Mouse (Mus musculus) cerebellum, adult 18-20 months (tissue): Measurements from ENCODE around the gene Krtap21-1.

Source experiments
- DNase-seq, 2 experiments: peaks; one replicate each; pipeline ENCODE4 v3.0.0; 2021

Krtap21-1 gene

GRCm38 (mm10) chr16:89403768-89404167, at the start of gene Krtap21-1:
Gene Krtap21-1 (minus strand): TSS chr16:89403868.
- no peak for DNase-seq

GRCm38 (mm10) chr16:89429586-89429985, 25.9 kb upstream of the Krtap21-1 start:
- no peak for DNase-seq

DNA sequence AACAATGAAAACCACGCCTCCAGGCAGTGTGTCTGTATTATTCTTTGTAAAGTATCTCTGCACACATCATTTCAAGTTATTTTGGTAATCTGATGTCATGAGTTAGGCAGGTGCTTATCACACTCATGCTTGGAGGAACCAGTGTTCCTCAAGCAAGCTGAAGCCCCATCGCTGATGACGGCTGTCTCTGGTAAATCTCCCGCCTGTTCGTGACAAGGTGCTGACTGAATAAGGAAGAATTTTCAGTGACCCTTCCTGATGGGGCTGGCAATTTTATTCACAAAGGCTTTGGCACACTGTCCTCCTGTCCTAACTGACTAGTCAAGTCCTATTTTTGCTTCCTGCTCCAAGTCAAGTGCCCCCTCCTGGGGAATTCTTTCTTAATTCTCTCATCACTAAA, 21.6 kb upstream of the Krtap21-1 start:
- no peak for DNase-seq

- no peak for DNase-seq
Observed at GRCm38 (mm10) chr16:89420011-89420410, 16.3 kb upstream of the Krtap21-1 start, which contains the start of gene Krtap6-2. Gene Krtap6-2 (minus strand): TSS chr16:89420111.

DNA sequence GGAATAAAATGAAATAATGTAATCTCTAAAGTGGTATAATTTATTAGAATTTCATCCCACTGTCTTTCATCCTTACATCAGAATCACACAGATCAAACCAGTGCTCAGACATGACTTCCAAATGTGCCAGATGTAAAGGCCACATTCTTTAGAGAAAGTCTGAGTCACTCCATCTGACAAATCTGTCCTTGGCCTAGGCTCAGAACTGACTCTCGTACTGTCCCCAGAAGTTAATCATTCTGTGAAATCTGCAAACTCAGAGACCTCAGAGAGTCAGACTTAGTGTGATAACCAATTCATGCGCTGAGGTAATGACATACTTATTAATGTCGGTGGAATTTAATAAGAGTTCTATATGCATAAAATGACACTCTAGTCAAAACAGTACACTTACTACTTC, 12.6 kb upstream of the Krtap21-1 start:
- DNase-seq, result no peak

- no peak for DNase-seq
Observed at GRCm38 (mm10) chr16:89410345-89411068, 6.8 kb upstream of the Krtap21-1 start.

GRCm38 (mm10) chr16:89372734-89373461, 30.8 kb downstream of the Krtap21-1 start:
- DNase-seq, result no peak
